Mouse (Mus musculus): ENCODE results near the gene Ntrk1. TPM values are rescaled to one million over a fixed set of nuclear protein-coding genes. Genes with fewer than 3 reads are reported as not detected.
A peak's percentile ranks its signal among the peaks of the same experiment; 100 is the strongest.

The Ntrk1 gene
- polyA plus RNA-seq, 1 experiment from 2014 or later = 0.80 TPM

DNA sequence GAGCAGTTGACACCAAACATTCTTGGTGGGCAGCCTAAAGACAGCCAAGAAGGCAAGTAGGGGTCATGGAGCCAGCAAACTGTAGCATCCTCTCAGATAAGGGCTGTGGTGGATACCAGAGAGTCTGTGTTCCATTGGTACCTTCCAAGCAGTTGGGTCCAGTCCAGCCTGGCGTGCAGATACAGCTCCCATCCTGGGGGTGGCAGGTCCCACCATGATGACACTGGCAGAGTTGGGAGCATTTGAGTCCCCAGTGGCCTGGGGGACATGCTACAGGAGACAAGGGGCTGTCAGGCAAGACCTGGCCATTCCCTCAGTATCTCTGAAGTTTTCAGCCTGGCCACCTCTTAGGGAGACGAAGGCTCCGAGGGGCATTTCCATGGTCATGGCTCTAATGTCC, 42.4 kb downstream of the Ntrk1 start:
- Histone ChIP-seq H3K36me3 (ENCODE audit: control insufficient read depth, insufficient read depth, low read length) (no peaks in the 10 kb centered on the region), H3K9ac (replicated peaks; ENCODE audit: low read depth, low read length) (no peak overlapping the region), H3K9me3 (ENCODE audit: control insufficient read depth, low read length) (no peaks in the 10 kb centered on the region), H3K27me3 (ENCODE audit: control insufficient read depth, insufficient read depth, low read length) (0 out of 2 replicates have a peak, but pooled peaks cover 3% of the 10 kb centered on the region), H3K27ac (ENCODE audit: low read depth, low read length) (no peak overlapping the region), H3K4me2 (ENCODE audit: low read depth, low read length) (no peak overlapping the region), H3K4me3 (ENCODE audit: low read depth, low read length) (no peak overlapping the region), H3K4me1 (ENCODE audit: control insufficient read depth, insufficient read depth, low read length) (0 out of 2 replicates have a peak, but pooled peaks cover 2% of the 10 kb centered on the region)
- 94% methylated on average over 3 of the region's 3 CpGs for WGBS
- no peak for ATAC-seq (ENCODE audit: low read depth)

DNA sequence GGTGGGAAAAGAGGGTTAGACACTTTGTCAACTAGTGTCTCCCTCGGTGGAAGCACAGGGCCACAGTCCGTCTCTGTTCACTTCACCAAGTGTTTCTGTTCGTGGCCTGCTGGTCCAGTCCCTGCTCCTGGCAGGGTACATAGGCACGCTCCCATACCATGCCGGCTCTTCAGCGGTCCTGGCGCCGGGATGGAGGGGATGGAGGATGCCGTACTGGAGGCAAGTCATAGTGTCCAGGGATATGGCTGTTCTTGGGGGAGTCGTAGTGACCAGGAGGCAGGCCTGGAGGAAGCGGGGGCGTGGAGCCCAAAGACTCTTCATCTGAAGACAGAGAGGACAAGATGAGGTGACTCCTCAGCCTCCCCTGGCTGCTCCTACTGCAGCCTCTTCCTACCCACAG, 45.0 kb downstream of the Ntrk1 start:
- WGBS = 90% methylated on average over 12 of the region's 12 CpGs
- no peak for ATAC-seq (ENCODE audit: low read depth)
- 0 out of 2 replicates have a peak, but pooled peaks cover 2% of the 10 kb centered on the region for H3K4me1 ChIP-seq (ENCODE audit: control insufficient read depth, insufficient read depth, low read length)
- H3K4me3 ChIP-seq (ENCODE audit: low read depth, low read length) = no peak overlapping the region
- no peak overlapping the region for H3K27ac ChIP-seq (ENCODE audit: low read depth, low read length)
- 0 out of 2 replicates have a peak, but pooled peaks cover 3% of the 10 kb centered on the region for H3K27me3 ChIP-seq (ENCODE audit: control insufficient read depth, insufficient read depth, low read length)
- H3K36me3 ChIP-seq (ENCODE audit: control insufficient read depth, insufficient read depth, low read length) = no peaks in the 10 kb centered on the region
- no peak overlapping the region for H3K4me2 ChIP-seq (ENCODE audit: low read depth, low read length)
- no peak overlapping the region for H3K9ac ChIP-seq (replicated peaks; ENCODE audit: low read depth, low read length)
- no peaks in the 10 kb centered on the region for H3K9me3 ChIP-seq (ENCODE audit: control insufficient read depth, low read length)

DNA sequence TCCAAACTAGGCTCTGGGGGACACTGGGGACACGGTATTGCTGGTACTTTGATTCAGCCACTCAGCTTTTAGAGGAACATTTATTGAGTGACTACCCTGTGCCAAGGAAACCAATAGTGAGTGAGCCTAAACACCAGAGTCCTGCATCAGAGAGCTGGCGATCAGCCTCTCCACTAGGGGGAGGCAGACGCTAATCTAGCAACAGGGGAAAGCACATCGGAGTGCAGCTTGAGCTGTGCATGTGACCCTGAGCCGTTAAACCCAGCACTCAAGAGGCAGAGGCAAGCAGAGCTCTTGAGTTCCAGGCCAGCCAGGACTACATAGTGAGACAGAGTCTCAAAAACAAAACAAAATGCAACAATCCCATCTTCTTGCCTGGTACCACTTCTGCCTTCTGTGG, 45.9 kb downstream of the Ntrk1 start:
- H3K27me3 ChIP-seq (ENCODE audit: control insufficient read depth, insufficient read depth, low read length) = no peaks in the 10 kb centered on the region
- no peak overlapping the region for H3K27ac ChIP-seq (ENCODE audit: low read depth, low read length)
- H3K9me3 ChIP-seq (ENCODE audit: control insufficient read depth, low read length) = no peaks in the 10 kb centered on the region
- H3K36me3 ChIP-seq (ENCODE audit: control insufficient read depth, insufficient read depth, low read length) = no peaks in the 10 kb centered on the region
- no peak overlapping the region for H3K4me3 ChIP-seq (ENCODE audit: low read depth, low read length)
- H3K4me2 ChIP-seq (ENCODE audit: low read depth, low read length) = no peak overlapping the region
- 14% methylated on average over 5 of the region's 5 CpGs for WGBS
- ATAC-seq (ENCODE audit: low read depth) = no peak
- H3K9ac ChIP-seq (replicated peaks; ENCODE audit: low read depth, low read length) = no peak overlapping the region
- 0 out of 2 replicates have a peak, but pooled peaks cover 2% of the 10 kb centered on the region for H3K4me1 ChIP-seq (ENCODE audit: control insufficient read depth, insufficient read depth, low read length)

DNA sequence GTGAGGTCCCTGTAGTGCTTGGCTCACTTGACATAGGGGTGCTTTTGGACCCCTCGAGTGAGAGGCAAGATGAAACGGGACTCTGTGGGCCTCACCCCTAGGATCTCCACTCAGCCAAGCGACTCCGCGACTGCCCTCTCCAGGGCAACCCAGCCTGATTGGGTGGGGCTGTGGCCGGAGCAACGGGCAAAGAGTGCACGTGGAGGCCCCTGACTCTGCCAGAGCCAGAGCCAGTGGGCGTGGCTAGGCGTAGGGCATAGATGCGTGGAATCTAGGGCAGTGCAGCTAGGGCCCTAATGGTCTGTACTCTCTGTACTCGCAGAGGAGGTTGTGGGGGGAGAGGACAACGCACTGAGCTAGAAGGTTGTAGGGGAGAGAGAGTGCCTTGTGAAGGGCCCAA, 46.5 kb downstream of the Ntrk1 start, which contains the start of gene Lrrc71:
Gene Lrrc71, minus strand, starts transcription at position 195 of the 400 bp plus-strand sequence.
- no peak within 1 kb of the TSS for H3K9ac ChIP-seq (replicated peaks; ENCODE audit: low read depth, low read length)
- no peak within 1 kb of the TSS for H3K27ac ChIP-seq (ENCODE audit: low read depth, low read length)
- 44% methylated on average over 13 of the region's 13 CpGs for WGBS
- 0 out of 2 replicates have a peak, but pooled peaks cover 2% of the 10 kb centered on the region for H3K4me1 ChIP-seq (ENCODE audit: control insufficient read depth, insufficient read depth, low read length)
- H3K9me3 ChIP-seq (ENCODE audit: control insufficient read depth, low read length) = no peaks in the 10 kb centered on the region
- no peaks in the 10 kb centered on the region for H3K27me3 ChIP-seq (ENCODE audit: control insufficient read depth, insufficient read depth, low read length)
- ATAC-seq (ENCODE audit: low read depth) = no peak
- H3K4me3 ChIP-seq (ENCODE audit: low read depth, low read length) = no peak within 1 kb of the TSS
- H3K36me3 ChIP-seq (ENCODE audit: control insufficient read depth, insufficient read depth, low read length) = no peaks in the 10 kb centered on the region
- H3K4me2 ChIP-seq (ENCODE audit: low read depth, low read length) = no peak within 1 kb of the TSS

DNA sequence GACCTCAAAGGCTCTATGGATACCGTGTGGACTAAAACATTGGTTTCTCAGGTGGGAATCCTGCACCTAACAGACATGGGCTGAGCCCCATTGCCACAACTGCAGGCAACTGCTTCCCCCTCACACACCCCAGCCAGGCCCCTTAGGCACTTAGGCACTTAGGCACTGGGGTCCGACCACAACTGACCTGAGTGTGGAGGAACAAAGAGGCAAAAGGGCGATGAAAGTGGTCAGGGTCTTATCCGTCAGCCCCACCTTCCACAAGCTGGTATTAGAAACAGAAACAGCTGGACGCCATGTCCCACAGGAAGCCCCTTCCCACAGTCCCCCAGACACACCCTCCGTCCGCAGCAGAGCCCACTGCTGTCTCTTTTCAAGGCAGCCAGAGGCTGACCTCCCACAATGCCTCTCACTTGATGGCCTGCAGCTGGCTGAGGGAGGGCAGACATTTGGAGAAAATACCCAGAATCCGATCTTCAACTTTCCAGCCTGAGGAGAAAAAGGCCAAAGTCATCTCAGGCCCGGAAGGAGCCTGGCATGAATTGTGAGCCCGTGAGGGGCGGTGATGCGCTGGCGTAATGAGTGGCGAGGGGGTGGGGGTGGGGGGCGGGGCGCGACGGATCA, 49.8 kb downstream of the Ntrk1 start:
- H3K4me3 ChIP-seq (ENCODE audit: low read depth, low read length) = no peak overlapping the region
- no peak overlapping the region for H3K27ac ChIP-seq (ENCODE audit: low read depth, low read length)
- H3K36me3 ChIP-seq (ENCODE audit: control insufficient read depth, insufficient read depth, low read length) = no peaks in the 10 kb centered on the region
- H3K4me2 ChIP-seq (ENCODE audit: low read depth, low read length) = peak overlapping the region; percentile 16; the same call in 1 of the 2 replicates
- H3K27me3 ChIP-seq (ENCODE audit: control insufficient read depth, insufficient read depth, low read length) = no peaks in the 10 kb centered on the region
- H3K9me3 ChIP-seq (ENCODE audit: control insufficient read depth, low read length) = no peaks in the 10 kb centered on the region
- peak; percentile 41; the same call in 1 of the 2 replicates for ATAC-seq (ENCODE audit: low read depth)
- WGBS = 22% methylated on average over 18 of the region's 18 CpGs
- 0 out of 2 replicates have a peak, but pooled peaks cover 2% of the 10 kb centered on the region for H3K4me1 ChIP-seq (ENCODE audit: control insufficient read depth, insufficient read depth, low read length)
- H3K9ac ChIP-seq (replicated peaks; ENCODE audit: low read depth, low read length) = 0 out of 2 replicates have a peak overlapping the region, but pooled peaks have one; percentile 18

DNA sequence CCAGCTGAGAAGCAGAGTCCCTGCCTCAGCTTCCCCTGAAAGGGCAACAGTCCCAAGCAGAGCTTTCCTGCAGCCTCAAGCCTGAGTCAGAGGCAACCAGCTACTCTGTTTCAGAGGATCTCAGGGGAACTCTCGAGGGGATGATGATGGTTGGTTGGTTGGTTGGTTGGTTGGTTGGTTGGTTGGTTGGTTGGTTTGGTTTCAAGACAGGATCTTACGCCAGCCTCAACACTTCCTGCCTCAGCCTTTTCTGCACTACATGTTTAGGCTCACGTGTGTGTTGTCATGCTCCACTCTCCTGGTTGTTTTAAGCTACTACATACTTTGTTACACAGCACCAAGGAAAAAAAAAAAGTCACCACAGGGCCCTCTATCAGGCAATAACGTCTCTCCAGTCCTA, 51.0 kb downstream of the Ntrk1 start:
- H3K36me3 ChIP-seq (ENCODE audit: control insufficient read depth, insufficient read depth, low read length) = peaks cover 7% of the 10 kb centered on the region; the same call in 1 of the 2 replicates
- H3K4me1 ChIP-seq (ENCODE audit: control insufficient read depth, insufficient read depth, low read length) = 0 out of 2 replicates have a peak, but pooled peaks cover 2% of the 10 kb centered on the region
- 84% methylated on average over 4 of the region's 4 CpGs for WGBS
- no peak overlapping the region for H3K9ac ChIP-seq (replicated peaks; ENCODE audit: low read depth, low read length)
- no peak overlapping the region for H3K27ac ChIP-seq (ENCODE audit: low read depth, low read length)
- H3K9me3 ChIP-seq (ENCODE audit: control insufficient read depth, low read length) = no peaks in the 10 kb centered on the region
- no peaks in the 10 kb centered on the region for H3K27me3 ChIP-seq (ENCODE audit: control insufficient read depth, insufficient read depth, low read length)
- ATAC-seq (ENCODE audit: low read depth) = no peak
- H3K4me3 ChIP-seq (ENCODE audit: low read depth, low read length) = no peak overlapping the region
- no peak overlapping the region for H3K4me2 ChIP-seq (ENCODE audit: low read depth, low read length)

DNA sequence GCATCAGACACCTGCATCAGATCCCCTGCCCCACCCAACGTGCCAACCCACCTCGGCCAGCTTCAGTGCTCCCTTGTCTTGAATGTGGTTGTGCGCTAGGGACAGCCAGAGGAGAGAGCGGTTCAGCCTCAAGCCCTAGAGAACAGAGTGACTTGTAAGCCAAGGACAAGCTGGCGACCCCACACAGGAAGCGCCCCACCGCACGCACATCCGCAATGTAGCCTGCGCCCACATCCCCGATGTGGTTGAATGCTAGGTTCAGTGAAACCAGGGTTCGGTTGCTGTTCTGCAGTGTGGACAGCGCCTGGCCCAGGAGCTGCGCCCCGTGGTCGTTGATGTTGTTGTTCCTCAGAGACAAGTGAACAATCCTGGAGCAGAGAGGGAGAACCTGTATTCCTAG, 52.2 kb downstream of the Ntrk1 start:
- no peak for ATAC-seq (ENCODE audit: low read depth)
- Histone ChIP-seq H3K27ac (ENCODE audit: low read depth, low read length) (no peak overlapping the region), H3K36me3 (ENCODE audit: control insufficient read depth, insufficient read depth, low read length) (peaks cover 13% of the 10 kb centered on the region; the same call in 1 of the 2 replicates), H3K4me1 (ENCODE audit: control insufficient read depth, insufficient read depth, low read length) (0 out of 2 replicates have a peak, but pooled peaks cover 2% of the 10 kb centered on the region), H3K9ac (replicated peaks; ENCODE audit: low read depth, low read length) (no peak overlapping the region), H3K4me2 (ENCODE audit: low read depth, low read length) (no peak overlapping the region), H3K27me3 (ENCODE audit: control insufficient read depth, insufficient read depth, low read length) (no peaks in the 10 kb centered on the region), H3K9me3 (ENCODE audit: control insufficient read depth, low read length) (no peaks in the 10 kb centered on the region), H3K4me3 (ENCODE audit: low read depth, low read length) (no peak overlapping the region)
- WGBS = 93% methylated on average over 16 of the region's 16 CpGs

DNA sequence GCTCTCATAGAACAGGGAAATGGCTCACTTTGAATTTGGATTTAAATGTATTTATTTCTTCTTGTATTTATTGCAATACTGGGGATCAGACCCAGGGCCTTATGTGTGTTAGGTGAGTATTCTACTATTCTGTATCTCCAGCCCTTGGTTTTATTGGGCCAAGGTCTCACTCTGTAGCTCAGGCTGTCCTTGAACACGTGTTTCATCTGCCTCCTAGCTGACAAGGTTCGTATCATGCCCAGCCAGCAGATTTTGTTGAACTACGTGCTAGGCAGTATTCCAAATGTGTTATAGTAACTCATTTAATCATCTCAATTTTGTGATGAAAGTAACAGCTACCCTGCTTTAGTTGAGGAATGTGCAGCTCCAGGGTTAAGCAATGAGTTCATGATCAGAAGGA, 52.9 kb downstream of the Ntrk1 start:
- H3K4me1 ChIP-seq (ENCODE audit: control insufficient read depth, insufficient read depth, low read length) = 0 out of 2 replicates have a peak, but pooled peaks cover 2% of the 10 kb centered on the region
- no peak overlapping the region for H3K4me2 ChIP-seq (ENCODE audit: low read depth, low read length)
- H3K27me3 ChIP-seq (ENCODE audit: control insufficient read depth, insufficient read depth, low read length) = no peaks in the 10 kb centered on the region
- ATAC-seq (ENCODE audit: low read depth) = no peak
- peaks cover 18% of the 10 kb centered on the region; the same call in 1 of the 2 replicates for H3K36me3 ChIP-seq (ENCODE audit: control insufficient read depth, insufficient read depth, low read length)
- no peaks in the 10 kb centered on the region for H3K9me3 ChIP-seq (ENCODE audit: control insufficient read depth, low read length)
- no peak overlapping the region for H3K27ac ChIP-seq (ENCODE audit: low read depth, low read length)
- WGBS = 90% methylated on average over 3 of the region's 3 CpGs
- no peak overlapping the region for H3K9ac ChIP-seq (replicated peaks; ENCODE audit: low read depth, low read length)
- no peak overlapping the region for H3K4me3 ChIP-seq (ENCODE audit: low read depth, low read length)

DNA sequence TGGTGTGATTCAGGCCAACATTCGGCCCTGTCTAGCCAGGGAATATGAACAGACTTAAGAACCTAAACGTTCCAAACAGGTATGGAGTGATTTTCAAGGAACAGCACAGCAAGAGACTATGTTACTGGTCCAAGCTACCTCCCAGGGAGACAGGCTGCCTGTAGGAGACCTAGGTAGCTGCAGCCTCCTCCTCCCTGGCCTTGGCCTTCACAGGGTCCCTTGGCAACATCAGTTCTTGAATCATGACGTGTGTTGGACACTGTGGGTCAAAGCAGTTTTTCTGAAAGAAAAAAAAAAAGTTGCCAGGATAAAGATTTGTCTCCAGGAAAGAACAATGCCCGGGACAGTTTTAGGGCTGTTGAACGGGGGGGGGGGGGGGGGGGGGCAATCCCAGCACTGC, 56.1 kb downstream of the Ntrk1 start:
- H3K4me1 ChIP-seq (ENCODE audit: control insufficient read depth, insufficient read depth, low read length) = no peaks in the 10 kb centered on the region
- no peaks in the 10 kb centered on the region for H3K27me3 ChIP-seq (ENCODE audit: control insufficient read depth, insufficient read depth, low read length)
- WGBS = 55% methylated on average over 5 of the region's 5 CpGs
- no peak overlapping the region for H3K9ac ChIP-seq (replicated peaks; ENCODE audit: low read depth, low read length)
- H3K27ac ChIP-seq (ENCODE audit: low read depth, low read length) = no peak overlapping the region
- no peak for ATAC-seq (ENCODE audit: low read depth)
- H3K4me3 ChIP-seq (ENCODE audit: low read depth, low read length) = no peak overlapping the region
- H3K4me2 ChIP-seq (ENCODE audit: low read depth, low read length) = no peak overlapping the region
- H3K9me3 ChIP-seq (ENCODE audit: control insufficient read depth, low read length) = no peaks in the 10 kb centered on the region
- H3K36me3 ChIP-seq (ENCODE audit: control insufficient read depth, insufficient read depth, low read length) = peaks cover 35% of the 10 kb centered on the region

Measured in neural tube, embryonic 14.5 days (tissue).